Mouse (Mus musculus): ENCODE measurements around the gene E4f1. TPM values are rescaled to one million over a fixed set of nuclear protein-coding genes. Genes with fewer than 3 reads are reported as not detected.

Gene E4f1
- polyA plus RNA-seq, 1 experiment from 2014 or later = 20.7 TPM

DNA sequence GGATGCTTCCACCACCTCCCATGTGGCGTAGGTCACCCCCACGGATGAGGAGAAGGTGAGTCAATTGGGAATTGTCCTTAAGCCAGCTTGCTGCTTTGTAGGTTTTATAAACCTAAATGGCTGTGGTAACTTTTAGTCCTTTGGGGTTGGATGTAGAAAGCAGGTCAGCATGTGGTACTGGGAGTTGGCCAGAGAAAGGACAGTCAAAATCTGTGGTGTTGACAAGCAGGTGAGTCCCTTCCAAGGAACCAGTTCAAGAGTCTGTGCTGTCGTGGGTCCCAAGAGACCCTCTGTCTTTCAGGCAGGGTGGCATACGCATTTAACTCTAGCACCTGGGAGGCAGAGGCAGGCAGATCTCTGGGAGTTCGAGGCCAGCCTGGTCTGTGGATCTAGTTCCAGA is 45.6 kb downstream of the E4f1 start:
- no peak for ATAC-seq

GRCm38 (mm10) chr17:24423114-24423513 is 47.0 kb downstream of the E4f1 start:
- H3K4me1 ChIP-seq = peaks cover 17% of the 10 kb centered on the region
- no peaks in the 10 kb centered on the region for H3K9me3 ChIP-seq (replicated peaks)
- H3K4me3 ChIP-seq = no peak overlapping the region
- no peak for ATAC-seq
- WGBS (ENCODE audit: insufficient replicate concordance) = 92% methylated on average over 4 of the region's 4 CpGs
- H3K9ac ChIP-seq = no peak overlapping the region
- no peak overlapping the region for H3K27ac ChIP-seq
- no peak overlapping the region for H3K4me2 ChIP-seq
- H3K36me3 ChIP-seq = peaks cover 76% of the 10 kb centered on the region
- H3K27me3 ChIP-seq (replicated peaks) = no peaks in the 10 kb centered on the region

More for the DNA sequence above, 45.6 kb downstream of the E4f1 start:
- H3K4me1 ChIP-seq = peaks cover 26% of the 10 kb centered on the region
- no peaks in the 10 kb centered on the region for H3K9me3 ChIP-seq (replicated peaks)
- H3K4me2 ChIP-seq = no peak overlapping the region
- WGBS (ENCODE audit: insufficient replicate concordance) = 79% methylated on average over 5 of the region's 5 CpGs
- no peak overlapping the region for H3K4me3 ChIP-seq
- H3K36me3 ChIP-seq = peaks cover 64% of the 10 kb centered on the region
- no peak overlapping the region for H3K9ac ChIP-seq
- no peaks in the 10 kb centered on the region for H3K27me3 ChIP-seq (replicated peaks)
- no peak overlapping the region for H3K27ac ChIP-seq

GRCm38 (mm10) chr17:24416051-24416652 is 54.0 kb downstream of the E4f1 start:
- no peak for ATAC-seq
- peaks cover 70% of the 10 kb centered on the region for H3K36me3 ChIP-seq

DNA sequence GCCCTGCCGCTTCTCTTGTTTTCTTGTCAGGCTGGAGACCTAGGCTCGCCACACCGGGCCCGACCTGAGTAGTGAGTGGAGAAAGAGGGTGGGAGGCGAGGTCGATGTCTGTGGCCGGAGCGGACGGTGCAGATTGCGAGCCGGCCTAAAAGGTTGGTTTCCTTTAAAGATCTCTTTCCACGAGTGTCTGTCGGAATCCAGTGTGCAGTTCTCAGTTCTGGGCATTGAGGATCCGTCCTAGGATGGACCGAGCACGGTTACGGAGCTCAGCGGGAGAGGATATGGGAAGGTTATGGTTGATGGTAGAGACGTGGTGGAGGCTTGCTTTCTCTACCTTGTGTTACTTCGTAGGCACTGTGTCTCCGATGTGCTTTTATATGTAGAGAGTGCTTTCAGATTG is 55.1 kb downstream of the E4f1 start:
- Histone ChIP-seq H3K4me1 (peaks cover 43% of the 10 kb centered on the region), H3K9me3 (replicated peaks) (no peaks in the 10 kb centered on the region), H3K27me3 (replicated peaks) (no peaks in the 10 kb centered on the region), H3K9ac (peak overlapping the region; percentile 91), H3K27ac (peak overlapping the region; percentile 89), H3K4me2 (peak overlapping the region; percentile 82), H3K4me3 (peak overlapping the region; percentile 90), H3K36me3 (peaks cover 70% of the 10 kb centered on the region)
- no peak for ATAC-seq
- WGBS (ENCODE audit: insufficient replicate concordance) = 0% methylated on average over 21 of the region's 21 CpGs

More at GRCm38 (mm10) chr17:24416051-24416652, 54.0 kb downstream of the E4f1 start:
- Histone ChIP-seq H3K27ac (no peak overlapping the region), H3K4me2 (peak overlapping the region; percentile 82), H3K27me3 (replicated peaks) (no peaks in the 10 kb centered on the region), H3K4me3 (peak overlapping the region; percentile 90), H3K4me1 (peaks cover 43% of the 10 kb centered on the region), H3K9ac (peak overlapping the region; percentile 91), H3K9me3 (replicated peaks) (no peaks in the 10 kb centered on the region)
- WGBS (ENCODE audit: insufficient replicate concordance) = 61% methylated on average over 3 of the region's 3 CpGs

DNA sequence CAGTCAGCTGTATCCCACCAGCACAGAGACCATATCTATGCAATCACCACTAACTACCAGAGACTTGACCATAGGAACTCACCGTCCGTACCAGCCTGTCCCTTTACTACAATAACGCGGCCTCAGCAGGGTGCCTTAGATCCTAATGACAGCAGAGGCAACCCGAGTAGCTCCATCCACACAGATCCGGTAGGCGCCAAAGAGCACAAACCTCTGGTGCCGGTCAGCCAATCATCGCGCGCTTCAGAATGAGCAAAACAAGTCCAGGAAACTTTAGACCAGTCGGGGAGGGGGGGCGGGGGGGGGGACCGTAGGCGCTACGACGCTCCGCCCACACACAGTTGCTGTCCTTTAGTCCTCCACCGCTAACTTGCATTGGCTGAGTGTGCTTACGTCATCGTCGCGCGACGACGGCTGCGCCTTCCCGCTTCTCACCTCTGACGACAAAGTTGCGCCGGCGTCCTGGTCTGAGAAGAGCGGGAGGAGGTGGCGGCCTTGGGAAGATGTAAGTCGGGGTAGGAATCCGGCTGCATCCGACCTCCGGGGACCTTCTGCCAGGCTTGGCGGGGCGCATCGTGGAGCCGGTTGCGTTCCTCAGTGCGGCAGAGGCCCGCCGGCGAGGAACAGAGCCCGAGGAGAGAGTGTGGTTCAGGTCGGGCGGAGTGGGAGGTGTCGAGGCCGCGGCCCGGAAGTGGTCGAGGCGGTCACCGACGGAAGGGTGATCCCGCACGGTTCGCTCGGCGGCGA is 55.7 kb downstream of the E4f1 start, which contains the start of gene Rnps1:
Gene Rnps1 (plus strand): TSS at position 336 of the 747 bp plus-strand sequence.
- H3K27me3 ChIP-seq (replicated peaks) = no peaks in the 10 kb centered on the region
- peak; percentile 88 for ATAC-seq
- H3K9ac ChIP-seq = peak within 1 kb of the TSS; percentile 91
- peaks cover 70% of the 10 kb centered on the region for H3K36me3 ChIP-seq
- H3K27ac ChIP-seq = peak within 1 kb of the TSS; percentile 93
- WGBS (ENCODE audit: insufficient replicate concordance) = under 1% methylated on average over 64 of the region's 64 CpGs
- no peaks in the 10 kb centered on the region for H3K9me3 ChIP-seq (replicated peaks)
- H3K4me2 ChIP-seq = peak within 1 kb of the TSS; percentile 82
- peaks cover 43% of the 10 kb centered on the region for H3K4me1 ChIP-seq
- H3K4me3 ChIP-seq = peak within 1 kb of the TSS; percentile 90

DNA sequence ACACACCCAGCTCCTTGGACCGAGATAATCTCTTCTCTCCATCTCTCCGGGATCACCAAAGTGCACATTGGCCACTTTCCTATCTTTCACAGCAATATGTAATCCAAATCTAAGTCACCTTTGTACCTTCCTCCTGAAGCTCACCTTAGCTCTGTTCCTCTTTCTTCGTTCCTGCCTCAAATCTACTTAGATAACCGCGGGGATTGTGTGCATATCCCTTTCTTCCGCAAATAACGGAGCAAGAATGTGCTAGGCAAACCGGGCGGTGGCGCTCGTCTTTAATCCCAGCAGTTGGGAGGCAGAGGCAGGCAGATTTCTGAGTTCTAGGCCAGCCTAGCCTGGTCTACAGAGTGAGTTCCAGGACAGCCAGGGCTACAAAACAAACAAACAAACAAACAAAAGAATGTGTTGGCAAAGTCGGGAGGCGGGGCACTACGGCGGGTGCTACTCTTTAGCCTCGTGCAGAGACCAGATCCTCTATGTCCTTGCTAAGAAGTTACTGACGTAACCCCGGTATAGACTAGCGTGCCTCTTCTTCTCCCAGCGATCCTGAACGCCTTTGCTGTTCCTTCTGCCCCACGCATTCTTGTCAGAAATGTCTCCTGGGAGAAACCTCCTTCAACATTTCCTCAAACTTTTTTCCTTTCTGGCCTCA is 56.4 kb downstream of the E4f1 start:
- H3K4me2 ChIP-seq = peak overlapping the region; percentile 82
- H3K27me3 ChIP-seq (replicated peaks) = no peaks in the 10 kb centered on the region
- peaks cover 70% of the 10 kb centered on the region for H3K36me3 ChIP-seq
- 10% methylated on average over 22 of the region's 22 CpGs for WGBS (ENCODE audit: insufficient replicate concordance)
- peaks cover 43% of the 10 kb centered on the region for H3K4me1 ChIP-seq
- peak; percentile 48 for ATAC-seq
- peak overlapping the region; percentile 80 for H3K9ac ChIP-seq
- H3K9me3 ChIP-seq (replicated peaks) = no peaks in the 10 kb centered on the region
- H3K4me3 ChIP-seq = peak overlapping the region; percentile 90
- H3K27ac ChIP-seq = peak overlapping the region; percentile 93

DNA sequence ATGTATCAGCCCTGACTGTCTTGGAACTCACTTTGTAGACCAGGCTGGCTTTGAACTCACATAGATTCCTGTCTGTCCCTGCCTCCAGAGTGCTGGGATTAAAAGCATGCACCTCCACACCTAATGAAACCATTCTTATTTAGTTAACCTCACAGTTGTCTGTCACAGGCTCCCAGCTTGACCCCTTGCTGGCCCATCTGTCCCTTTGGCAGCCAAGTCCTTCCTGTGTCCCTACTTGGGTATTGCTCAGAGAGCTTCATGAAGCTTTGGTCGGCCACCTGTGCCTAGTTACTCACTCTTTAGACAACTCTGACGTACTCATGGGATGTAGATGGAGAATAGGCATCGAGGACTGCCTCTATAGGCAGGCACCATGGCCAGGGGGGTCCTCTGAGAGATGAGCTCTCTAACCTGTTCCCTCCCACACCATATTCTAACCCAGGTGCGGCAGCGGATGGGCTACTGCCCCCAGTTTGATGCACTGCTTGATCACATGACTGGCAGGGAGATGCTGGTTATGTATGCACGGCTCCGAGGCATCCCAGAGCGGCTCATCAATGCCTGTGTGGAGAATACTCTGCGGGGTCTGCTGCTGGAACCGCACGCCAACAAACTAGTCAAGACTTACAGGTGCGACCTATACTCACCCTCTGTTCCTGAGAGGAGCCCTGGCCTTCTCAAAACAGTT is 62.9 kb downstream of the E4f1 start:
- no peaks in the 10 kb centered on the region for H3K9me3 ChIP-seq (replicated peaks)
- ATAC-seq = no peak
- H3K27ac ChIP-seq = no peak overlapping the region
- H3K27me3 ChIP-seq (replicated peaks) = no peaks in the 10 kb centered on the region
- no peaks in the 10 kb centered on the region for H3K4me1 ChIP-seq
- no peak overlapping the region for H3K9ac ChIP-seq
- 87% methylated on average over 12 of the region's 12 CpGs for WGBS (ENCODE audit: insufficient replicate concordance)
- no peak overlapping the region for H3K4me3 ChIP-seq
- peaks cover 95% of the 10 kb centered on the region for H3K36me3 ChIP-seq
- H3K4me2 ChIP-seq = no peak overlapping the region

DNA sequence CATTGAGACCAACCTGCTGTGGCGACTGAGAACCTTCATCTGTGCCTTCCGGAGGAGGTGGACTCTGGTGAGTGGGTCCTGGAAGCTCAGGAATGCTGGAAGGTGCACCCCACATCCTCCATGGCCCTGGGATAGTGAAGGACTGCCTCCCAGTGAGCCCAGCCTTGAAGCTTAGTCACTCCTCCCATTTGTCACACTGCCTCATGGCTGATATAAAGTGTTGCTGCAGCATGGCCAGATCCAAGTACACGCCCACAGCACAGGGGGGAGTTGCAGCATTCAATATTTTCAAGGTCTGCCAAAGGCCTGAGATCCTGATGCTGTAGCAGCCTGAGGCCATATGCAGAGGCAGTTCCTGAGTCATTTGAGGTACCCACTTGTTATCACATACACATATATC is 67.7 kb downstream of the E4f1 start:
- H3K27ac ChIP-seq = no peak overlapping the region
- no peak overlapping the region for H3K9ac ChIP-seq
- no peak for ATAC-seq
- WGBS (ENCODE audit: insufficient replicate concordance) = 81% methylated on average over 3 of the region's 3 CpGs
- no peak overlapping the region for H3K4me2 ChIP-seq
- H3K36me3 ChIP-seq = peaks cover 96% of the 10 kb centered on the region
- no peaks in the 10 kb centered on the region for H3K27me3 ChIP-seq (replicated peaks)
- no peaks in the 10 kb centered on the region for H3K9me3 ChIP-seq (replicated peaks)
- no peak overlapping the region for H3K4me3 ChIP-seq
- no peaks in the 10 kb centered on the region for H3K4me1 ChIP-seq

GRCm38 (mm10) chr17:24394456-24394855 is 75.7 kb downstream of the E4f1 start:
- H3K27me3 ChIP-seq (replicated peaks) = no peaks in the 10 kb centered on the region
- no peak overlapping the region for H3K4me2 ChIP-seq
- no peaks in the 10 kb centered on the region for H3K9me3 ChIP-seq (replicated peaks)
- H3K27ac ChIP-seq = no peak overlapping the region
- H3K36me3 ChIP-seq = peaks cover 91% of the 10 kb centered on the region
- no peak overlapping the region for H3K9ac ChIP-seq
- no peak overlapping the region for H3K4me3 ChIP-seq
- 82% methylated on average over 7 of the region's 7 CpGs for WGBS (ENCODE audit: insufficient replicate concordance)
- no peaks in the 10 kb centered on the region for H3K4me1 ChIP-seq
- no peak for ATAC-seq
